Mouse (Mus musculus) heart, adult 18-20 months (tissue): Measurements from ENCODE around the gene Mybph. TPM values are rescaled to one million over a fixed set of nuclear protein-coding genes. Genes with fewer than 3 reads are reported as not detected.

Source experiments
- DNase-seq, 2 experiments: peaks; one replicate each; pipeline ENCODE4 v3.0.0; 2021 to 2022; ENCODE audit warnings: mixed read lengths in 1 of 2
- total RNA-seq, 2 experiments: library from RNA; stranded (reverse); gene quantifications; 2 replicates each; pipeline ENCODE4 v1.2.3; 2021

The Mybph gene
- total RNA-seq, 2 experiments from 2014 or later = not detected

- no peak for DNase-seq
Measured at GRCm38 (mm10) chr1:134211631-134212030, 18.4 kb downstream of the Mybph start.

GRCm38 (mm10) chr1:134212351-134212750 lies 19.1 kb downstream of the Mybph start:
- DNase-seq = no peak

GRCm38 (mm10) chr1:134213405-134213804 lies 20.2 kb downstream of the Mybph start:
- peak in 1 of 2 experiments; percentile 26 for DNase-seq

GRCm38 (mm10) chr1:134215059-134215458 lies 21.8 kb downstream of the Mybph start:
- DNase-seq = no peak

- no peak for DNase-seq
Measured at GRCm38 (mm10) chr1:134215751-134216628, 22.7 kb downstream of the Mybph start.

GRCm38 (mm10) chr1:134216629-134216971 lies 23.4 kb downstream of the Mybph start:
- DNase-seq = no peak

- DNase-seq = peak in 1 of 2 experiments; percentile 29
Measured at GRCm38 (mm10) chr1:134217028-134217481, 23.8 kb downstream of the Mybph start.

GRCm38 (mm10) chr1:134217942-134218341 lies 24.7 kb downstream of the Mybph start:
- no peak for DNase-seq

- no peak for DNase-seq
Measured at GRCm38 (mm10) chr1:134219608-134220007, 26.4 kb downstream of the Mybph start.

GRCm38 (mm10) chr1:134221172-134221571 lies 27.9 kb downstream of the Mybph start:
- DNase-seq = peak in 1 of 2 experiments; percentile 33

GRCm38 (mm10) chr1:134222122-134223055 lies 29.1 kb downstream of the Mybph start:
- peak; percentile 78 to 82 for DNase-seq

- no peak for DNase-seq
Measured at GRCm38 (mm10) chr1:134224649-134225227, 31.5 kb downstream of the Mybph start.

- DNase-seq = no peak
Measured at GRCm38 (mm10) chr1:134225375-134225774, 32.1 kb downstream of the Mybph start.

- DNase-seq = no peak
Measured at GRCm38 (mm10) chr1:134226739-134227138, 33.5 kb downstream of the Mybph start.

GRCm38 (mm10) chr1:134229806-134230575 lies 36.7 kb downstream of the Mybph start:
- peak; percentile 40 to 71 for DNase-seq

GRCm38 (mm10) chr1:134230638-134231228 lies 37.5 kb downstream of the Mybph start:
- peak in 1 of 2 experiments; percentile 29 for DNase-seq

- DNase-seq = peak; percentile 67 to 77
Measured at GRCm38 (mm10) chr1:134231270-134231669, 38.0 kb downstream of the Mybph start.

- no peak for DNase-seq
Measured at GRCm38 (mm10) chr1:134231681-134232080, 38.4 kb downstream of the Mybph start.

- DNase-seq = peak in 1 of 2 experiments; percentile 35
Measured at GRCm38 (mm10) chr1:134232326-134232725, 39.1 kb downstream of the Mybph start.

GRCm38 (mm10) chr1:134232778-134233531 lies 39.7 kb downstream of the Mybph start:
- DNase-seq = peak; percentile 51 to 66
